Mouse (Mus musculus) embryonic stem cell, embryonic (primary cell): Measurements from ENCODE around the gene Khdrbs1.
"Not testable (repeated sequence)": the region's sequence is repeated elsewhere in the genome, so short reads cannot be mapped to it uniquely, and the experiment has no call there.

ENCODE experiments used
- CTCF ChIA-PET, 4 experiments: fragments of 300-600 bp in 2 of 4; fragments of 350-600 bp in 2 of 4; sonication (Branson Sonifier 250); formaldehyde crosslinking; loops; one replicate each; lab custom pipeline; 2022; ENCODE audit warnings: inconsistent platforms in 2 of 4; lab: Charles Lee
- POLR2A ChIA-PET, 4 experiments: fragments of 300-600 bp in 2 of 4; fragments of 350-600 bp in 2 of 4; sonication (Branson Sonifier 250); formaldehyde crosslinking; loops; one replicate each; lab custom pipeline; 2022; ENCODE audit warnings: antibody characterized with exemption in 4 of 4, inconsistent platforms in 1 of 4; lab: Charles Lee

Gene Khdrbs1

GRCm38 (mm10) chr4:129742232-129743009, at the start of gene Khdrbs1:
Gene Khdrbs1, minus strand, starts transcription at chr4:129742303.
- CTCF ChIA-PET = interaction anchor here (0.6 to 1.2 kb wide), 4 partner anchors 109 to 1135 kb away, joined by 3 read pairs; no protein-coding TSS in a partner anchor
- POLR2A ChIA-PET = interaction anchor here (0.6 to 3.8 kb wide), 37 partner anchors 8 to 566 kb away, joined by 3 to 14 read pairs (median 4); partner anchors contain the start of genes Tmem39b (in 4 of the 4), Pef1 (in 2 of the 4), Txlna (in 2 of the 4) and Fabp3 (in 1 of the 4)

- CTCF ChIA-PET = no interaction called here
- POLR2A ChIA-PET = interaction anchor here in 3 of 4 experiments (0.6 to 15.9 kb wide), 4 partner anchors 19 to 475 kb away, joined by 3 to 136 read pairs (median 4); partner anchors contain the start of gene Ptp4a2 (in 2 of the 3)
These were observed 49.3 kb upstream of the Khdrbs1 start for GRCm38 (mm10) chr4:129791399-129791798.

- ChIA-PET POLR2A (interaction anchor here in 2 of 4 experiments (1.4 to 15.9 kb wide), 4 partner anchors 20 to 71 kb away, joined by 3 to 136 read pairs (median 5); partner anchors contain the start of gene Ptp4a2 (in 1 of the 2)), CTCF (no interaction called here)
These were observed 48.4 kb upstream of the Khdrbs1 start for GRCm38 (mm10) chr4:129790475-129790874.

GRCm38 (mm10) chr4:129789635-129790034, 47.5 kb upstream of the Khdrbs1 start:
- POLR2A ChIA-PET = interaction anchor here in 2 of 4 experiments (1.0 to 15.9 kb wide), 5 partner anchors 21 to 72 kb away, joined by 3 to 136 read pairs (median 5); partner anchors contain the start of gene Ptp4a2 (in 1 of the 2)

GRCm38 (mm10) chr4:129788693-129789092, 46.6 kb upstream of the Khdrbs1 start:
- POLR2A ChIA-PET = interaction anchor here in 2 of 4 experiments (1.0 to 15.9 kb wide), 6 partner anchors 22 to 87 kb away, joined by 3 to 136 read pairs (median 3); partner anchors contain the start of gene Ptp4a2 (in 1 of the 2)
- CTCF ChIA-PET = interaction anchor here in 2 of 4 experiments (1.2 to 1.3 kb wide), 2 partner anchors 31 to 88 kb away, joined by 3 to 5 read pairs; no protein-coding TSS in a partner anchor

More at GRCm38 (mm10) chr4:129789635-129790034, 47.5 kb upstream of the Khdrbs1 start:
- CTCF ChIA-PET = no interaction called here

GRCm38 (mm10) chr4:129785178-129785577, 43.1 kb upstream of the Khdrbs1 start:
- CTCF ChIA-PET = interaction anchor here (0.5 to 2.9 kb wide), 48 partner anchors 10 to 1093 kb away, joined by 3 to 18 read pairs (median 3); partner anchors contain the start of genes Spocd1 (in 4 of the 4) and Ptp4a2 (in 1 of the 4)
- POLR2A ChIA-PET = interaction anchor here in 3 of 4 experiments (0.7 to 1.8 kb wide), 11 partner anchors 9 to 143 kb away, joined by 3 to 5 read pairs (median 4); partner anchors contain the start of genes Khdrbs1 (in 1 of the 3) and Spocd1 (in 1 of the 3)

- POLR2A ChIA-PET = interaction anchor here in 3 of 4 experiments (0.6 to 1.6 kb wide), 10 partner anchors 10 to 182 kb away, joined by 3 to 9 read pairs (median 4); partner anchors contain the start of gene Ptp4a2 (in 1 of the 3)
- CTCF ChIA-PET = interaction anchor here in 3 of 4 experiments (0.6 to 2.9 kb wide), 8 partner anchors 14 to 293 kb away, joined by 3 to 19 read pairs (median 6); partner anchors contain the start of gene Spocd1 (in 1 of the 3)
These were observed 41.4 kb upstream of the Khdrbs1 start for GRCm38 (mm10) chr4:129783506-129783905.

- ChIA-PET CTCF (interaction anchor here in 3 of 4 experiments (0.7 to 1.6 kb wide), 5 partner anchors 90 to 294 kb away, joined by 3 to 19 read pairs (median 7); partner anchors contain the start of gene Spocd1 (in 1 of the 3)), POLR2A (interaction anchor here in 2 of 4 experiments (0.8 to 1.5 kb wide), 5 partner anchors 10 to 140 kb away, joined by 3 to 9 read pairs (median 3); no protein-coding TSS in a partner anchor)
These were observed 40.8 kb upstream of the Khdrbs1 start for GRCm38 (mm10) chr4:129782857-129783331.

- ChIA-PET CTCF (interaction anchor here in 1 of 4 experiments (0.9 to 1.2 kb wide), 2 partner anchors 159 to 201 kb away, joined by 3 read pairs; no protein-coding TSS in a partner anchor), POLR2A (interaction anchor here in 3 of 4 experiments (0.7 to 1.5 kb wide), 4 partner anchors 11 to 153 kb away, joined by 3 read pairs; no protein-coding TSS in a partner anchor)
These were observed 40.0 kb upstream of the Khdrbs1 start for GRCm38 (mm10) chr4:129781881-129782675.

- CTCF ChIA-PET = interaction anchor here in 2 of 4 experiments (0.6 to 1.6 kb wide), 4 partner anchors 9 to 187 kb away, joined by 3 to 4 read pairs (median 4); no protein-coding TSS in a partner anchor
- POLR2A ChIA-PET = interaction anchor here in 2 of 4 experiments (0.6 to 1.6 kb wide), 7 partner anchors 9 to 338 kb away, joined by 3 to 8 read pairs (median 3); no protein-coding TSS in a partner anchor
These were observed 29.8 kb upstream of the Khdrbs1 start for GRCm38 (mm10) chr4:129771672-129772521.

- POLR2A ChIA-PET = interaction anchor here in 2 of 4 experiments (0.6 to 1.6 kb wide), 6 partner anchors 21 to 338 kb away, joined by 3 to 8 read pairs (median 4); no protein-coding TSS in a partner anchor
- CTCF ChIA-PET = interaction anchor here in 1 of 4 experiments (1.2 to 1.6 kb wide), 2 partner anchors 14 to 188 kb away, joined by 3 read pairs; no protein-coding TSS in a partner anchor
These were observed 29.2 kb upstream of the Khdrbs1 start for GRCm38 (mm10) chr4:129771314-129771671.

- CTCF ChIA-PET = interaction anchor here in 1 of 4 experiments (1.6 kb wide), 1 partner anchor 189 kb away, joined by 3 read pairs; no protein-coding TSS in a partner anchor
- POLR2A ChIA-PET = no interaction called here
These were observed 28.5 kb upstream of the Khdrbs1 start for GRCm38 (mm10) chr4:129770600-129770999.

- CTCF ChIA-PET = interaction anchor here in 1 of 4 experiments (0.6 kb wide), 1 partner anchor 15 kb away, joined by 3 read pairs; no protein-coding TSS in a partner anchor
- POLR2A ChIA-PET = not testable (repeated sequence)
These were observed 26.6 kb upstream of the Khdrbs1 start for GRCm38 (mm10) chr4:129768742-129769141.

GRCm38 (mm10) chr4:129767782-129768181, 25.7 kb upstream of the Khdrbs1 start:
- POLR2A ChIA-PET = no interaction called here
- CTCF ChIA-PET = no interaction called here

- CTCF ChIA-PET = no interaction called here
- POLR2A ChIA-PET = no interaction called here
These were observed 23.2 kb upstream of the Khdrbs1 start for GRCm38 (mm10) chr4:129765351-129765750.

- ChIA-PET POLR2A (interaction anchor here in 1 of 4 experiments (0.6 kb wide), 1 partner anchor 545 kb away, joined by 3 read pairs; no protein-coding TSS in a partner anchor), CTCF (interaction anchor here in 1 of 4 experiments (0.6 kb wide), 1 partner anchor 13 kb away, joined by 7 read pairs; no protein-coding TSS in a partner anchor)
These were observed 20.4 kb upstream of the Khdrbs1 start for GRCm38 (mm10) chr4:129762496-129762895.
